Mouse (Mus musculus) small intestine, adult 2 months (tissue): Measurements from ENCODE around the gene Eps15l1. TPM values are rescaled to one million over a fixed set of nuclear protein-coding genes. Genes with fewer than 3 reads are reported as not detected.

Experiments
- H3K27ac ChIP-seq: fragments of 200-500 bp; 2 replicates; pipeline ENCODE4 v1.5.1; 2012; ENCODE audit warnings: low read depth, low read length, control low read depth, inconsistent platforms; ENCODE audit not compliant: insufficient read depth
- H3K27me3 ChIP-seq: fragments of 200-500 bp; 2 replicates; pipeline ENCODE4 v1.6.1; 2012; ENCODE audit warnings: mild to moderate bottlenecking, moderate library complexity, low read length, inconsistent platforms; ENCODE audit not compliant: control insufficient read depth, insufficient read depth
- H3K36me3 ChIP-seq: fragments of 200-500 bp; 2 replicates; pipeline ENCODE4 v1.6.1; 2012; ENCODE audit warnings: mild to moderate bottlenecking, low read length, control low read depth, inconsistent platforms; ENCODE audit not compliant: control insufficient read depth, insufficient read depth
- H3K4me1 ChIP-seq: fragments of 200-500 bp; 2 replicates; pipeline ENCODE4 v1.6.1; 2012; ENCODE audit warnings: low read length, inconsistent platforms, mixed read lengths; ENCODE audit not compliant: control insufficient read depth, insufficient read depth, insufficient read length
- H3K4me3 ChIP-seq: fragments of 200-500 bp; 2 replicates; pipeline ENCODE4 v1.5.1; 2012; ENCODE audit warnings: low read depth, mild to moderate bottlenecking, control low read depth, inconsistent platforms, low read length, moderate library complexity
- CTCF ChIP-seq: fragments of 200-500 bp; IDR thresholded peaks from 2 replicates; pipeline ENCODE4 v1.5.1; 2012; ENCODE audit warnings: low read depth, mild to moderate bottlenecking, control low read depth, inconsistent platforms, low read length, moderate library complexity, mixed read lengths; ENCODE audit not compliant: insufficient replicate concordance, insufficient read length; ENCODE audit errors: extremely low read depth
- POLR2A ChIP-seq: fragments of 200-500 bp; IDR thresholded peaks from 2 replicates; pipeline ENCODE4 v1.6.1; 2012; ENCODE audit warnings: low read depth, mild to moderate bottlenecking, control low read depth, inconsistent platforms, low read length, moderate library complexity
- WGBS: fragments of 180-500 bp; shearing (Covaris S2); methylation state at CpG from one replicate; pipeline ENCODE4 v1.1.7; 2018; 5-methylcytosine and 5-hydroxymethylcytosine counted together
- polyA plus RNA-seq: library from polyadenylated mRNA; depleted of rRNA; stranded (reverse); fragments of >200 nt; gene quantifications from 2 replicates; pipeline ENCODE4 v1.2.3, GENCODE M21; 2012

Eps15l1 gene
- polyA plus RNA-seq, 1 experiment: 27.0 TPM

GRCm38 (mm10) chr8:72413839-72414238, 7.4 kb downstream of the Eps15l1 start:
- no peak overlapping the region for H3K27ac ChIP-seq
- H3K27me3 ChIP-seq: no peaks in the 10 kb centered on the region
- H3K4me1 ChIP-seq: peaks cover 10% of the 10 kb centered on the region
- H3K36me3 ChIP-seq: no peaks in the 10 kb centered on the region
- 50% methylated on average over 7 of the region's 7 CpGs for WGBS
- no peak for TF ChIP-seq POLR2A
- no peak for TF ChIP-seq CTCF
- no peak overlapping the region for H3K4me3 ChIP-seq

GRCm38 (mm10) chr8:72409443-72409842, 11.8 kb downstream of the Eps15l1 start:
- WGBS: 52% methylated on average over 3 of the region's 3 CpGs
- TF ChIP-seq POLR2A (no peak), CTCF (no peak)
- Histone ChIP-seq H3K36me3 (no peaks in the 10 kb centered on the region), H3K27me3 (no peaks in the 10 kb centered on the region), H3K27ac (no peak overlapping the region), H3K4me1 (peaks cover 9% of the 10 kb centered on the region), H3K4me3 (no peak overlapping the region)

- no peaks in the 10 kb centered on the region for H3K36me3 ChIP-seq
- TF ChIP-seq POLR2A (no peak), CTCF (no peak)
- H3K4me3 ChIP-seq: no peak overlapping the region
- no peaks in the 10 kb centered on the region for H3K27me3 ChIP-seq
- H3K4me1 ChIP-seq: 0 out of 2 replicates have a peak, but pooled peaks cover 2% of the 10 kb centered on the region
- no peak overlapping the region for H3K27ac ChIP-seq
- WGBS: 59% methylated on average over 1 of the region's 1 CpGs
These were observed 13.4 kb downstream of the Eps15l1 start for GRCm38 (mm10) chr8:72407878-72408277.

GRCm38 (mm10) chr8:72402981-72403380, 18.3 kb downstream of the Eps15l1 start:
- TF ChIP-seq CTCF: no peak
- TF ChIP-seq POLR2A: no peak
- peaks cover 4% of the 10 kb centered on the region for H3K36me3 ChIP-seq
- no peak overlapping the region for H3K4me3 ChIP-seq
- 94% methylated on average over 3 of the region's 3 CpGs for WGBS
- no peaks in the 10 kb centered on the region; the same call in 1 of the 2 replicates for H3K4me1 ChIP-seq
- no peaks in the 10 kb centered on the region for H3K27me3 ChIP-seq
- no peak overlapping the region for H3K27ac ChIP-seq

- 87% methylated on average over 1 of the region's 1 CpGs for WGBS
- no peaks in the 10 kb centered on the region for H3K27me3 ChIP-seq
- no peaks in the 10 kb centered on the region; the same call in 1 of the 2 replicates for H3K4me1 ChIP-seq
These were observed 19.9 kb downstream of the Eps15l1 start for GRCm38 (mm10) chr8:72401381-72401780.

GRCm38 (mm10) chr8:72385737-72386136, 35.5 kb downstream of the Eps15l1 start:
- TF ChIP-seq CTCF: no peak
- TF ChIP-seq POLR2A: no peak
- H3K27ac ChIP-seq: no peak overlapping the region
- H3K36me3 ChIP-seq: peaks cover 85% of the 10 kb centered on the region
- WGBS: 90% methylated on average over 2 of the region's 2 CpGs
- H3K4me3 ChIP-seq: no peak overlapping the region
- H3K4me1 ChIP-seq: no peaks in the 10 kb centered on the region
- H3K27me3 ChIP-seq: no peaks in the 10 kb centered on the region

More at GRCm38 (mm10) chr8:72401381-72401780, 19.9 kb downstream of the Eps15l1 start:
- Histone ChIP-seq H3K36me3 (peaks cover 11% of the 10 kb centered on the region), H3K4me3 (no peak overlapping the region), H3K27ac (no peak overlapping the region)
- no peak for TF ChIP-seq POLR2A
- TF ChIP-seq CTCF: no peak

- TF ChIP-seq POLR2A (no peak), CTCF (no peak)
- Histone ChIP-seq H3K4me3 (no peak overlapping the region), H3K4me1 (no peaks in the 10 kb centered on the region), H3K27me3 (no peaks in the 10 kb centered on the region), H3K36me3 (peaks cover 89% of the 10 kb centered on the region), H3K27ac (no peak overlapping the region)
- 74% methylated on average over 5 of the region's 5 CpGs for WGBS
These were observed 38.9 kb downstream of the Eps15l1 start for GRCm38 (mm10) chr8:72382395-72382794.
